21 mouse cellular contexts compared by ENCODE assay signal in genomic region chr1:182102706-182103105, GRCm38 (mm10). TPM values are rescaled to one million over a fixed set of nuclear protein-coding genes. Genes with fewer than 3 reads are reported as not detected.
DNase-seq lines count a peak whose midpoint lies in the region; ATAC-seq and TF ChIP-seq lines count a peak whose summit lies in the region.
"Had no signal": no experiment of that assay in that cellular context is flagged by ENCODE, and none has a peak within 500 bp of the region (broad histone marks: within the 10 kb centered on the region; RNA-seq: fewer than 3 reads in every experiment).

No protein-coding gene starts in this region.

- no peak overlapping the region; the same call in 1 of the 2 replicates for H3K9ac ChIP-seq in ES-E14 (ENCODE audit: insufficient read depth, low read depth, low read length, poor library complexity, severe bottlenecking)
- H3K9ac ChIP-seq in forebrain, embryonic 16.5 days (replicated peaks; ENCODE audit: low read depth, low read length), result no peak overlapping the region
- H3K9ac ChIP-seq: forebrain, embryonic 13.5 days; stomach, embryonic 15.5 days had no signal

- DNase-seq in heart, postnatal 4 days, result peak; percentile 6
- DNase-seq in heart, postnatal 25 days (ENCODE audit: low spot score), result no peak
- DNase-seq in ES-E14 (ENCODE audit: low read depth, low spot score), result no peak
- DNase-seq in limb, embryonic 10.5 days (ENCODE audit: low spot score), result peak; percentile 41
- DNase-seq in B cell, adult 2 months, result no peak
- DNase-seq: adrenal gland, postnatal 25 days; cerebellum, adult 8-10 months; kidney, adult 18-20 months; kidney, postnatal 14 days; layer of hippocampus, adult 9-11 months; liver; lung, adult 2 months; spleen, adult 18-20 months; thymus, postnatal 14 days had no signal

- H3K4me3 ChIP-seq in E14TG2a.4 (replicated peaks; ENCODE audit: low read length) (peak overlapping the region; percentile 26; the same call in 1 of the 2 replicates), ES-E14 (ENCODE audit: insufficient read depth in 1 of 2, low read depth in 1 of 2, low read length in 2 of 2, poor library complexity in 1 of 2, severe bottlenecking in 1 of 2) (no peak overlapping the region)
- H3K4me3 ChIP-seq in limb, embryonic 10.5 days, result no peak overlapping the region
- H3K4me3 ChIP-seq in forebrain, embryonic 16.5 days (replicated peaks; ENCODE audit: low read length), result no peak overlapping the region
- H3K4me3 ChIP-seq: forebrain, embryonic 13.5 days; megakaryocyte, embryonic 14.5 days; stomach, embryonic 15.5 days had no signal

- H3K4me1 ChIP-seq in E14TG2a.4 (replicated peaks; ENCODE audit: low read depth, low read length) (peaks cover 90% of the 10 kb centered on the region), ES-E14 (ENCODE audit: control insufficient read depth in 2 of 2, insufficient read depth in 2 of 2, low read length in 2 of 2, poor library complexity in 1 of 2) (peaks cover 25 to 34% of the 10 kb centered on the region in 2 experiments)
- H3K4me1 ChIP-seq in limb, embryonic 10.5 days, result peaks cover 36% of the 10 kb centered on the region
- no peaks in the 10 kb centered on the region; the same call in 1 of the 2 replicates for H3K4me1 ChIP-seq in forebrain, embryonic 16.5 days (replicated peaks; ENCODE audit: control insufficient read depth, insufficient read depth, low read length)
- H3K4me1 ChIP-seq: forebrain, embryonic 13.5 days had no signal

- TF ChIP-seq CTCF in E14TG2a.4 (conservative IDR thresholded peaks at IDR 0.05; ENCODE audit: low read length), result no peak

- intact Hi-C loops in heart, postnatal 25 days (cut with DNase I), result no loop called here

- H3K36me3 ChIP-seq in E14TG2a.4 (ENCODE audit: insufficient read depth, low read length) (no peaks in the 10 kb centered on the region), ES-E14 (ENCODE audit: control insufficient read depth, insufficient read depth, low read length, poor library complexity, severe bottlenecking) (no peaks in the 10 kb centered on the region)
- H3K36me3 ChIP-seq in limb, embryonic 10.5 days, result no peaks in the 10 kb centered on the region
- no peaks in the 10 kb centered on the region for H3K36me3 ChIP-seq in forebrain, embryonic 16.5 days (ENCODE audit: control insufficient read depth, insufficient read depth)
- H3K36me3 ChIP-seq: stomach, embryonic 15.5 days had no signal

- peak overlapping the region; percentile 55; the same call in 1 of the 2 replicates for H3K27ac ChIP-seq in ES-E14 (ENCODE audit: insufficient read depth, low read depth, low read length, poor library complexity, severe bottlenecking)
- H3K27ac ChIP-seq in limb, embryonic 10.5 days, result peak overlapping the region; percentile 63
- no peak overlapping the region for H3K27ac ChIP-seq in forebrain, embryonic 16.5 days (ENCODE audit: low read length)
- H3K27ac ChIP-seq: forebrain, embryonic 13.5 days; hindbrain, postnatal 0 days; stomach, embryonic 15.5 days had no signal

- in situ Hi-C loops in ES-E14 (cut with MboI; ENCODE audit: low sequenced_read_pairs in 2 of 2, unreplicated experiment in 2 of 2), result no loop called here

- no peaks in the 10 kb centered on the region for H3K27me3 ChIP-seq in E14TG2a.4 (ENCODE audit: insufficient read depth, low read length)
- no peaks in the 10 kb centered on the region for H3K27me3 ChIP-seq in limb, embryonic 10.5 days (ENCODE audit: low read depth, poor library complexity, severe bottlenecking)
- H3K27me3 ChIP-seq in forebrain, embryonic 16.5 days (replicated peaks; ENCODE audit: control insufficient read depth, insufficient read depth, low read length), result no peaks in the 10 kb centered on the region
- H3K27me3 ChIP-seq: forebrain, embryonic 13.5 days; stomach, embryonic 15.5 days had no signal

- no peaks in the 10 kb centered on the region for H3K9me3 ChIP-seq in E14TG2a.4 (ENCODE audit: low read length)
- no peaks in the 10 kb centered on the region for H3K9me3 ChIP-seq in ES-E14 (ENCODE audit: control insufficient read depth, insufficient read depth, low read depth, low read length)
- no peaks in the 10 kb centered on the region for H3K9me3 ChIP-seq in limb, embryonic 10.5 days (replicated peaks)
- no peaks in the 10 kb centered on the region for H3K9me3 ChIP-seq in forebrain, embryonic 16.5 days (ENCODE audit: control insufficient read depth, low read length)
- H3K9me3 ChIP-seq: forebrain, embryonic 13.5 days; megakaryocyte, embryonic 14.5 days; stomach, embryonic 15.5 days had no signal

- no peak for ATAC-seq in forebrain, embryonic 16.5 days
- ATAC-seq: activated CD4-positive, CD25-positive, alpha-beta regulatory T cell, adult 4 months; forebrain, embryonic 13.5 days had no signal

- H3K4me2 ChIP-seq in forebrain, embryonic 16.5 days (ENCODE audit: low read length), result no peak overlapping the region
- H3K4me2 ChIP-seq: forebrain, embryonic 13.5 days; stomach, embryonic 15.5 days had no signal

TF ChIP-seq in ES-E14, 5 proteins besides CTCF, POLR2A, EP300 and RAD21:
- TF ChIP-seq HCFC1 (IDR thresholded peaks at IDR 0.05; ENCODE audit: borderline replicate concordance, insufficient read depth, low read length) (no peak), ZC3H11A (IDR thresholded peaks at IDR 0.05; ENCODE audit: borderline replicate concordance, low read depth, low read length) (no peak)

RNA-seq across cellular contexts. Expression of gene Srp9, which starts 21.8 kb away (rescaled TPM):
- total RNA-seq in heart, postnatal 4 days (2021), result 10 to 100 TPM; 48.7 to 50.8 TPM
- total RNA-seq in heart, postnatal 25 days (2021), result 10 to 100 TPM; 39.8 to 42.7 TPM
- total RNA-seq in ES-E14 (2012; rRNA removed), result 51.3 and 86.7 TPM in 2 replicates
- polyA plus RNA-seq in limb, embryonic 10.5 days (2016; fragmentation: Nextera tagmentation; extraction: Ambion mirVana), result 168 TPM in 2 replicates
- polyA plus RNA-seq in forebrain, embryonic 16.5 days (2015; fragmentation: Nextera tagmentation; extraction: Ambion mirVana), result 125 and 126 TPM in 2 replicates

Comparison
In these comparisons a context has a peak if more than half of its experiments do, and no peak if none do; other contexts are left out.
1. DNase-seq: peak in heart, postnatal 4 days (single experiment) and limb, embryonic 10.5 days (single experiment); none in heart, postnatal 25 days (single experiment), ES-E14 (single experiment) and B cell, adult 2 months (0 of 2).